Mouse (Mus musculus): ENCODE measurements around the gene Larp4b. TPM values are rescaled to one million over a fixed set of nuclear protein-coding genes. Genes with fewer than 3 reads are reported as not detected.

The Larp4b gene
- polyA plus RNA-seq, 1 experiment = 39.2 TPM

DNA sequence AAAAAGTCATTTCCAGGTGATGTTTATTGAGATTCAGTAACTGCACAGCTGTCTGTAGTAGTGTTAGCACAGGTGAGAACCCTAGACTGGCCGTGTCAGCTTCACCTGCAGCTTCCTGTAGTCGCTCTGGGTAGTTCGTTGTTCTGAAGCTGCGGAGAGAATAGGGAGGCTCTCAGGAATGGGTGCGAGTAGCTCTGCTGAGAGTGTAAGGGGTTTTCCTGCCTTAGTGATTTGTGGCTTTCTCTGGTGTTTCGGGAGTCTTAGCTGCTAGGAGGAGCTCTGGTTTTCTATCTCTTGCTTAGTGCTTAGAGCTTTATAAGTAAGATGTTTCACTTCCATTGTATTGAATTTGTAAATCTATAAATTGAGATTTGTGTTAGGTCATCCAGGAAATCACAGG lies 42.4 kb downstream of the Larp4b start:
- Histone ChIP-seq H3K4me1 (ENCODE audit: control insufficient read depth, insufficient read depth, low read length) (no peaks in the 10 kb centered on the region; the same call in 1 of the 2 replicates), H3K27ac (ENCODE audit: control insufficient read depth, insufficient read depth, low read depth, low read length, poor library complexity) (no peak overlapping the region), H3K4me3 (replicated peaks; ENCODE audit: control insufficient read depth, low read depth, low read length) (no peak overlapping the region)
- TF ChIP-seq CTCF (IDR thresholded peaks at IDR 0.05; ENCODE audit: control insufficient read depth, insufficient read depth, low read length) (no peak), POLR2A (IDR thresholded peaks at IDR 0.05; ENCODE audit: borderline replicate concordance, control insufficient read depth, low read depth, low read length) (no peak)
- WGBS = 91% methylated on average over 6 of the region's 6 CpGs

DNA sequence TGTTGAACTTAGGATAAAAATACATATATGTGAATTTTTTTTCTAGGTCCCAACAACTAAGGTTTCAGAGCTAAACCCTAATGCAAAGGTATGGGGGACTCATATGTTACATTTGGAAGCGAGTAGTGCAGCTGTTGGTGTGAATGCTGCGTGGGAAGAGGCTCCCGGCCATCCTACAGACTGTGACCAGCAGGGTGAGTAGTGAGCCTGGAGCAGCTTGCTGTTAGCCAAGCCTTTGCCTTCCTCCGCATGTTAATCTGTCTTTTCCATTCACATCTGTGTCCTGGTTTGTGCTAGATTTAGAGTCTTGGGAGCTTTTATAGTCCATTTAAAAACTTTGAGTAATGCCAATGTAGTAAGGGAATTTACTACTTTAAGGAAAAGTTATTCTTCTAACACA lies 43.1 kb downstream of the Larp4b start:
- TF ChIP-seq POLR2A (IDR thresholded peaks at IDR 0.05; ENCODE audit: borderline replicate concordance, control insufficient read depth, low read depth, low read length) (no peak), CTCF (IDR thresholded peaks at IDR 0.05; ENCODE audit: control insufficient read depth, insufficient read depth, low read length) (peak; percentile 19; the same call in 1 of the 2 replicates)
- Histone ChIP-seq H3K27ac (ENCODE audit: control insufficient read depth, insufficient read depth, low read depth, low read length, poor library complexity) (no peak overlapping the region), H3K4me3 (replicated peaks; ENCODE audit: control insufficient read depth, low read depth, low read length) (no peak overlapping the region), H3K4me1 (ENCODE audit: control insufficient read depth, insufficient read depth, low read length) (no peaks in the 10 kb centered on the region; the same call in 1 of the 2 replicates)
- 80% methylated on average over 4 of the region's 4 CpGs for WGBS

DNA sequence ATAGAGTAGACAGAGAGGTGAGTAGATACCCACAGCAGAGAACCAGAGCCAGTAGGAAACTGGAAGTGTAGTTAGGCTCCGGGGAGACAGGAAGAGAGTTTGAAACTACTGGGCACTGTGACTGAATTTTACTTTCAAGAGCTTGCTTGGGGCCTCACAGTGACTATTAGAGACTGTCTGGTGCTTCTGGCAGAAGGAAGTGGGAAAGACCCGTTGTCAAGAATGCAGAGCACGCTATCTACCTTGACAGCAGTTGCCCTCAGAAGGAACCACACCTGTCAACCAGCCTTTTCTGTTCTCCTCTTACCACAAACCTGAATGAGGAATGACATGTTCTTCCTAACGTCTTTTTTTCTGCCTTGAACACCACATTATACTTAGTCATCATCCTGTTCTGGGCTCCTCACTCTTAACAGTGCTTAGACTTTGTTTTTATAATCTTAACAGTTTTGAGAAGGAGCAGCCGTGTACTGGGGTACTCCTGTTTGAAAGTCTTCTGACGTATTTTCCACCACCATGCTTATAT lies 45.8 kb downstream of the Larp4b start:
- H3K4me3 ChIP-seq (replicated peaks; ENCODE audit: control insufficient read depth, low read depth, low read length) = no peak overlapping the region
- H3K4me1 ChIP-seq (ENCODE audit: control insufficient read depth, insufficient read depth, low read length) = no peaks in the 10 kb centered on the region; the same call in 1 of the 2 replicates
- TF ChIP-seq CTCF (IDR thresholded peaks at IDR 0.05; ENCODE audit: control insufficient read depth, insufficient read depth, low read length) = no peak
- 26% methylated on average over 6 of the region's 6 CpGs for WGBS
- no peak overlapping the region for H3K27ac ChIP-seq (ENCODE audit: control insufficient read depth, insufficient read depth, low read depth, low read length, poor library complexity)

DNA sequence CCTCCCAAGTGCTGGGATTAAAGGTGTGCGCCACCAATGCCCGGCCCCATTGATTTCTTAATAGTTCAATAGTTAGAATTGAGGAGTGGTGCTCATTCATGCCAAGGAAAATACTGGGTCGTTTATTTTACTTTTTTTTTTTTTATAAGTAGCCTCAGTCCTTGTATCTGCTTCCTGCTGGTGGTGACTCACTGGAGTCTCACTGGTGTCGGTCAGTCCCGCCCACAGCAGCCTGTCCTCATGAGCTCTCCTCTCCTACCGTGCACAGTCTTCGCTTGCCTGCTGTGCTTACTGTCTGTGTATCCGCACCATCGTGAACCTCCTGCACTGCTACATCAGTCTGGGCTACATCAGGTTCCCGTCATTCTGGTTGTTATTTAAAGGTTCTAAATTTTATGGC lies 46.5 kb downstream of the Larp4b start:
- Histone ChIP-seq H3K4me1 (ENCODE audit: control insufficient read depth, insufficient read depth, low read length) (no peaks in the 10 kb centered on the region; the same call in 1 of the 2 replicates), H3K4me3 (replicated peaks; ENCODE audit: control insufficient read depth, low read depth, low read length) (no peak overlapping the region), H3K27ac (ENCODE audit: control insufficient read depth, insufficient read depth, low read depth, low read length, poor library complexity) (no peak overlapping the region)
- TF ChIP-seq POLR2A (IDR thresholded peaks at IDR 0.05; ENCODE audit: borderline replicate concordance, control insufficient read depth, low read depth, low read length) (no peak), CTCF (IDR thresholded peaks at IDR 0.05; ENCODE audit: control insufficient read depth, insufficient read depth, low read length) (no peak)
- 71% methylated on average over 10 of the region's 10 CpGs for WGBS

DNA sequence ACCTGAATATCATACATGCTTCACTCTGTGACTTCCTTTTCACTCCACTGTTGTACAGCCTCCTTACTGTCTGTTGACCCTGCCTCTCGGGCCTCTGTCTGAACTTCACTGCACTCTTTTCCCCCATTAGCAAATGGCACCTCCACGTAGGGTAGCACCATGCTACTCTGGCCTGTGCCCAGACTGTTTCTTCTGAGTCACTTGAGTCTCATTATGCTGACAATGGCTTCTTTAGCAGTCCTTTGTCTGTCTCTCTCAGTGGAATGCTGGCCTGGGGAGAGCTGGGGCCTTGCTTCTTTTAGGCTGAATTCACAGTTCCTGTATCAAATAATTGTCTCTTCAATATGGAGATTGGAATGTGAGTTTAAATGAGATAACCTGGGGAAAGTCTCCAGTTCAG lies 48.7 kb downstream of the Larp4b start:
- no peak for TF ChIP-seq POLR2A (IDR thresholded peaks at IDR 0.05; ENCODE audit: borderline replicate concordance, control insufficient read depth, low read depth, low read length)
- 92% methylated on average over 2 of the region's 2 CpGs for WGBS
- H3K4me1 ChIP-seq (ENCODE audit: control insufficient read depth, insufficient read depth, low read length) = no peaks in the 10 kb centered on the region; the same call in 1 of the 2 replicates
- H3K4me3 ChIP-seq (replicated peaks; ENCODE audit: control insufficient read depth, low read depth, low read length) = no peak overlapping the region
- no peak overlapping the region for H3K27ac ChIP-seq (ENCODE audit: control insufficient read depth, insufficient read depth, low read depth, low read length, poor library complexity)

DNA sequence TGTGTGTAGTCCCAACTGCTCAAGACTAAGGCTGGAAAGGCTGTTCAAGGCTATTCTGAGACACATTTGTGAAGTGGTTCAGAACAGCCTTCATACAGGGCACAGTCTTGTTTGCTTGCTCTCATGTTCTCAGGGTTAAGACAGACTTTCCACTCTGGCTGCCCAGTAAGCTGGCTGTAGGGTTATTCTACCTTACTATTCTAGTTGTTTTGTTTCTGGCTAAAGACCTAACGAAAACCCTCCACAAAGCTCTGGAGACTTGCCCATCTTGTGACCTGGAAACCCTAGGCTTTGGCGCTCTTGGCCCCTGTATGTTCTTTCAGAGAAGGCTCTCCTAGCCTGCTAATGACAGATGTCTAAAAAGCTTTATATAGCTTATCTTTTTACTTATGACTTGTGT lies 55.1 kb downstream of the Larp4b start:
- no peak for TF ChIP-seq POLR2A (IDR thresholded peaks at IDR 0.05; ENCODE audit: borderline replicate concordance, control insufficient read depth, low read depth, low read length)
- H3K4me1 ChIP-seq (ENCODE audit: control insufficient read depth, insufficient read depth, low read length) = no peaks in the 10 kb centered on the region; the same call in 1 of the 2 replicates
- 92% methylated on average over 2 of the region's 2 CpGs for WGBS
- H3K4me3 ChIP-seq (replicated peaks; ENCODE audit: control insufficient read depth, low read depth, low read length) = no peak overlapping the region
- no peak overlapping the region for H3K27ac ChIP-seq (ENCODE audit: control insufficient read depth, insufficient read depth, low read depth, low read length, poor library complexity)

DNA sequence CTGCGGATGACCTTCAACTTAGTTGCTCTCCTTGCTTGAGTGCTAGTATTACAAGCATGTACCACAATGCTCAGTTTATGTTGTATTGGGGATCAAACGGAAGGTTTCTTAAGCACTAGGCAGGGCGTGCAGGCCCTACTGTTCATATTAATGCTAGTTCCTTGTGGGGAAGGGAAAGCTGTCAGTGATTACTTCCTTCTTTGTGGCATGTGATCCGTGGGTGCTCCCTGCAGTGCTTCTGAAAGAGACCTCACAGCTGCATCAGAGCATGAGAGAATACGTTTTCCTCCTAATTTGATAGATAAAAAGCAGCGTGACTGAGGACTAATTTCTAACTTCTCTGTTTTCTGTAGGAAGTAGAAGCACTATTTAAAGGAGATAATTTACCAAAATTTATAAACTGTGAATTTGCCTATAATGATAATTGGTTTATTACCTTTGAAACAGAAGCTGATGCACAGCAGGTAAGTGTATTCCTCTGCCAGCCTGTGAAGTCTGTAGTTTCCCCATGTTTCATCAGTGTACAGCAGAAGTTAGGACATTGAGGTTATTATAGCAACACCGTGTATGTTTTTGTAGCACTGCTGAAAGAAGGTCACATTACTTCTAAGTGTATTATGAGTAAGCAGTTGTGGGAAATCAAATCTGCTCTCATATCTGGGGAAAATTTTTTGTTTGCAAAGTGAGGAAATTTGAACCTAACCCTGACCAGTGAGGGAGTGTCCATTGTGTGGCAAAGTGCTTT lies 56.0 kb downstream of the Larp4b start:
- WGBS = 42% methylated on average over 7 of the region's 7 CpGs
- no peak overlapping the region for H3K4me3 ChIP-seq (replicated peaks; ENCODE audit: control insufficient read depth, low read depth, low read length)
- TF ChIP-seq POLR2A (IDR thresholded peaks at IDR 0.05; ENCODE audit: borderline replicate concordance, control insufficient read depth, low read depth, low read length) = no peak
- no peak for TF ChIP-seq CTCF (IDR thresholded peaks at IDR 0.05; ENCODE audit: control insufficient read depth, insufficient read depth, low read length)
- H3K4me1 ChIP-seq (ENCODE audit: control insufficient read depth, insufficient read depth, low read length) = no peaks in the 10 kb centered on the region; the same call in 1 of the 2 replicates
- H3K27ac ChIP-seq (ENCODE audit: control insufficient read depth, insufficient read depth, low read depth, low read length, poor library complexity) = peak overlapping the region; percentile 32; the same call in 1 of the 2 replicates

DNA sequence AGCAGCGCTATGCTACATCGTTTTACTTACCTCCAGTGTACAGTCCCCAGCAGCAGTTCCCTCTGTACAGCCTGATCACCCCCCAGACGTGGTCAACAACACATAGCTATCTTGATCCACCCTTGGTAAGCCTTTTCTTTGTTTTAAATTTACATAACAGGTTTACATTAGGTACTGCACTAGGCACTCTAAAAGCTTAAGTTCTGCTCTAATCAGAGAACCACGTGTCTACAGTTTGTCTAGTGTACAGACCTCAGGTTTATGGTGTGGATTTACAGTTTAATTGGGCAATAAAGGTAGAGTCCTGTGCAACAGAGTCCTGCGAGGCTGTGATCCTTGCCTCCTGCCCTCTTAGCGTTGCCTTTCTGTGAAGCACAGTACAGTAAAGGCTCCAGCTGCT lies 57.4 kb downstream of the Larp4b start:
- TF ChIP-seq POLR2A (IDR thresholded peaks at IDR 0.05; ENCODE audit: borderline replicate concordance, control insufficient read depth, low read depth, low read length) = no peak
- no peak for TF ChIP-seq CTCF (IDR thresholded peaks at IDR 0.05; ENCODE audit: control insufficient read depth, insufficient read depth, low read length)
- Histone ChIP-seq H3K27ac (ENCODE audit: control insufficient read depth, insufficient read depth, low read depth, low read length, poor library complexity) (no peak overlapping the region), H3K4me3 (replicated peaks; ENCODE audit: control insufficient read depth, low read depth, low read length) (no peak overlapping the region), H3K4me1 (ENCODE audit: control insufficient read depth, insufficient read depth, low read length) (no peaks in the 10 kb centered on the region; the same call in 1 of the 2 replicates)
- 84% methylated on average over 6 of the region's 6 CpGs for WGBS
